Mouse (Mus musculus): Measurements from ENCODE around the gene Slc25a39.

Slc25a39 gene

GRCm38 (mm10) chr11:102407834-102408215 is at the start of gene Slc25a39:
TSS of gene Slc25a39 (minus strand) at chr11:102407946.
- DNase-seq (ENCODE audit: low read depth, low spot score): no peak

GRCm38 (mm10) chr11:102455740-102456396 is 48.1 kb upstream of the Slc25a39 start:
- no peak for DNase-seq (ENCODE audit: low read depth, low spot score)

- DNase-seq (ENCODE audit: low read depth, low spot score): no peak
Measured at GRCm38 (mm10) chr11:102453131-102453530, 45.4 kb upstream of the Slc25a39 start.

- DNase-seq (ENCODE audit: low read depth, low spot score): no peak
Measured at GRCm38 (mm10) chr11:102449043-102450008, 41.6 kb upstream of the Slc25a39 start.

- no peak for DNase-seq (ENCODE audit: low read depth, low spot score)
Measured at GRCm38 (mm10) chr11:102448327-102448726, 40.6 kb upstream of the Slc25a39 start.

- no peak for DNase-seq (ENCODE audit: low read depth, low spot score)
Measured at GRCm38 (mm10) chr11:102447497-102447896, 39.8 kb upstream of the Slc25a39 start, which contains the start of gene Fam171a2. TSS of gene Fam171a2 (minus strand) at chr11:102447682.

- no peak for DNase-seq (ENCODE audit: low read depth, low spot score)
Measured at GRCm38 (mm10) chr11:102446581-102447461, 39.1 kb upstream of the Slc25a39 start.

GRCm38 (mm10) chr11:102445891-102446361 is 38.2 kb upstream of the Slc25a39 start:
- DNase-seq (ENCODE audit: low read depth, low spot score): no peak

GRCm38 (mm10) chr11:102445264-102445890 is 37.6 kb upstream of the Slc25a39 start:
- DNase-seq (ENCODE audit: low read depth, low spot score): no peak

- DNase-seq (ENCODE audit: low read depth, low spot score): no peak
Measured at GRCm38 (mm10) chr11:102444781-102445180, 37.0 kb upstream of the Slc25a39 start.

- no peak for DNase-seq (ENCODE audit: low read depth, low spot score)
Measured at GRCm38 (mm10) chr11:102444321-102444720, 36.6 kb upstream of the Slc25a39 start.

GRCm38 (mm10) chr11:102443740-102444139 is 36.0 kb upstream of the Slc25a39 start:
- no peak for DNase-seq (ENCODE audit: low read depth, low spot score)

GRCm38 (mm10) chr11:102442089-102442488 is 34.3 kb upstream of the Slc25a39 start:
- no peak for DNase-seq (ENCODE audit: low read depth, low spot score)

- no peak for DNase-seq (ENCODE audit: low read depth, low spot score)
Measured at GRCm38 (mm10) chr11:102441434-102441833, 33.7 kb upstream of the Slc25a39 start.

- no peak for DNase-seq (ENCODE audit: low read depth, low spot score)
Measured at GRCm38 (mm10) chr11:102440255-102440654, 32.5 kb upstream of the Slc25a39 start.

GRCm38 (mm10) chr11:102439093-102440082 is 31.6 kb upstream of the Slc25a39 start:
- no peak for DNase-seq (ENCODE audit: low read depth, low spot score)

GRCm38 (mm10) chr11:102438212-102439092 is 30.7 kb upstream of the Slc25a39 start:
- no peak for DNase-seq (ENCODE audit: low read depth, low spot score)

GRCm38 (mm10) chr11:102437120-102438061 is 29.6 kb upstream of the Slc25a39 start:
- DNase-seq (ENCODE audit: low read depth, low spot score): no peak

Data from brain, embryonic 18.5 days (tissue).